Mouse (Mus musculus) right cerebral cortex, postnatal 25 days (tissue): ENCODE results near the gene Lmntd1.

Experiments used
- DNase-seq: peaks from one replicate; pipeline ENCODE4 v3.0.0; 2022

The Lmntd1 gene

DNA sequence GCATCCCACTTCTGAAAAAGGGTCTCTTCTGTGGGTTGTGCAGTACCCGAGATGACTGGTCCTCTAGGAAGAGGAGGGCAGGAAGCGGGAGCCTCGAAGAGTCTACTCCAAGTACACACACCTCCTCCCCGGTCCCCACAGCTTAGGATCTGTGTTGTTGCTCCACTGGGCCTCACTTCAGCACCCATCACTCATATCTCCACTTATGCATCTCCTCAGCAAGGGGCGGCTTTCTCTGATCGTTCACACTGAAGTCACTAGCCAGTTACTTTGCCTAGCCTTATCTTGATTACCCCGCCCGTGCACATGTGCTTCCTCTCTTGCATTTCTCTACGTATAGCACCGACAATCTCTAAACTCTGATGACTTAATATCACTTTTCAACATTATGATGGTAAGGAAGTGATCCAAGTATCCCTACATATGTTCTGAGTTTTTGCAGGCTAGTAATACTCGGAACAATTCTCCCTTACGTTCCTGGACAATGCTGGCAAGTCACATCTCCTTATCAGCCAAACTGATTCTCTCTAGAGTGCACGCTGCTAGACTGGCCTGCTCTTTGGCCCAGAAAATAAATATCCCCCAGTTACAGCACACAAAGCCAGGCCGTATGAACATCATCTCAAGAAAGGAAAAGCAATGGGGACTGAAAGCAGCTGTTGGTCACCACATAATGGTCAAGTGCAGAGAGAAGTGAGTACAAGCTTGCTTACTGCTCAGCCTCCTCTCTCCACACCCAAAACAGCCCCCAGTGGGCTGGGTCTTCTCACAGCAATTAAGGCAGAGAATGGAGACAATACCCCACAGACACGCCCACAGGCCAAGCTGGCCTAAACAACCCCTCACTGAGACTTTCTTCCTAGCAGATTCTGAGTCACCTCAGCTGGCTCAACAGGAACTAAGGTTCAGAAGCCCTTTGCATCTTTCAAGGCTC lies 56.8 kb downstream of the Lmntd1 start:
- no peak for DNase-seq

DNA sequence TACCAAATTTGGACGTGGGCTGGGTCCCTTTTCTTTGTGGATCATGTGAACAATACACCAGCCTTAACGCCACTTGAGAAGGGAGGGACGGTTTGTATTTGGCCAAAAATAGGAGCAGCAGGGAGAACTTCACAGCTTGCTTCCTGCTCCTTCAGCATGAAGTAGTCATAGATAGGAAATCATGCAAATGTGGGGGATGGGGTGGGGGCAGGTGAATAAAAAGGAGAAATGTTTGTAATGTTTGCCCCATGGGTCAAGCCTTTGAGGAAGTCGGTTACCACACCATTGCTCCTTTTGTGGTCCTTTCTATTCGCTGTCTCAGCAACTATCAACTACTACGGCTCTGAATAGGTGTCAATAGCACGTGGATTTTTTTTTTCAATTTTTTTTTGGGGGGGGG lies 60.9 kb downstream of the Lmntd1 start:
- no peak for DNase-seq

DNA sequence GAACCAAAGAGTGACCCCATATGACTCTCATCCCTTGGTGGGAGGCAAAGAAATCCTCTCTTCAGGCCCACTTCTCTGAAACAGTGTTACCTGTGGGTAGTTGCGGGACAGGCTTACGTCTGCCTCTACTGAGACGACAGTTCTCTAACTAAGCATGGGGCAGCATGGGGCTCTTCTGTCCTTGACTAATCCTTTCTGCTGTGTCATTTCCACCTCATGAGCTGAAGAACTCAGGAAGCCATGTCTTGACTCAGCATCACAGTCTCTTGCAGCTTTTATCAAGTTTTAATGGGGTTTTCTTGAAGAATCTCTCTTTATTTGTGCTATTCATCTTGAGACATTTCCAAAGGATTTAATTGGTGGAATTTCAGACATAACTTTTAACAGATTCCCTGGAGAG lies 61.3 kb downstream of the Lmntd1 start:
- no peak for DNase-seq

DNA sequence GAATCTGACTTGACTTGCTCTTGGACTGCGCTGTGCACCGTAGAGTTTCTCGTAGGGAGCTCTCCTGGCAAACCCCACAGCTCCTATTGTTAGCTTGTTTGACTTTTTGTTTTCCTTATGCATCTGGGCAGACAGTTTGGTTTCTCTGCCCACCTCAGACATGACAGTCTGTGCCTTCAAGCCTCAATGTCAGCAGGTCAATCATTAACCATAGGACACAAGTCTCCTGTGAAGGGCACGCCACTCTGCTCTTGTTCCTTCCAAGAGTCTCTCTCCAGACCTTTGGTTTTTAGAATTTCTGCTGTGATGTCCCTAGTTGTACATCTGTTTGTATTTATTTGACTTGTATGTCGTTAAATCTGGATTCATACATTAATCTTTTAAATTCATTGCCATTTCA lies 63.1 kb downstream of the Lmntd1 start:
- no peak for DNase-seq

DNA sequence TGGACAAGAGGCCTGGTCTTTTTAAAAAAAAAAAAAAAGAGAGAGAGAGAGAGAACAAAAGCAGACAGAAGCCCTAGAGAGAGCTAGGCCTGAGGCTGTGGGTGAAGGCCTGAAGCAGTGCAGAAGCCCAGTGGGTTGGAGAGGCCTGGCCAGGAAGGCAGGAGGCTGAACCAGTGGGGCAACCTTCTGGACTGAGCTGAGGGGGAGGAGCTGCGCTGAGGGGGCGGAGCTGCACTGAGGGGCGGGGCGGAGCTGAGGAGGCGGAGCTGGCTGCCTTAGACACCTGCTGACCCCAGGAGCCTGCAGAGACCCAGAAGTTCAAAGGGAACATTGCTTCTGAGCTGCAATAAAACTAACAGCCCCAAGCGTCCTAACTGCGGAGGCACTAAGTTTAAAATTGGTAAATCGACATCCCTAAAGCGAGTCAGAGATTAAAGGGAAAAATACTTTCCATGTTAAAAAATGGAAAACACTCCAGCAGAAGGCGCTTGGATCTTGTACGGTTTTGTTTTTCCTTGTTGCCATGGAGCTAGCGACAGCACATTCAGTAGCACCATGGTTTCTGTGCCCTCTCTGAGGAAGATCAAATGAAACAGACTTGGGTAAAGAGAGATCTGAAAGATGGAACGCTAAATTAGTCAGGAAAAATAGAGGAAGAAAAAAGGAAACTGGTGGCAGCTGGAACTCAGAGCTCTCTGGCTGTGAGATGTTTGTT lies 68.0 kb downstream of the Lmntd1 start:
- no peak for DNase-seq

DNA sequence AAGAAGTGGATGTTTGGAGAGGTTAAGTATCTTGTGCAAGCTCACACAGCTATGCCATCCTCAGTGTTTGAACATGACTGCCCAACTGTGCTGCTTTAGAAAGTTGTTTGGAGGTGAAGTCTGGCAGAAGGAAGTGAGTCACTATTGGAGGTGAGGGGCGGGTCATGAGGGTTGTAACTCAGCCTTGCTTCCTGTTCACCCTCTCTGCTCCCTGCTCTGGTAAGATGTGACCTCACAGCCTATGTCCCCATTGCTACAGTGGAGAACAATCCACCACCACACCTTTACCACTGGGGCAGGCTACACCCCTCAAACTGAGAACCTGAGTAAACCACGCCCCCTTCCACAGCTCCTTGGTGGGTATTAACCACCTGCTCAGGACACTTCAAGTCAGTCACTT lies 69.3 kb downstream of the Lmntd1 start:
- no peak for DNase-seq

DNA sequence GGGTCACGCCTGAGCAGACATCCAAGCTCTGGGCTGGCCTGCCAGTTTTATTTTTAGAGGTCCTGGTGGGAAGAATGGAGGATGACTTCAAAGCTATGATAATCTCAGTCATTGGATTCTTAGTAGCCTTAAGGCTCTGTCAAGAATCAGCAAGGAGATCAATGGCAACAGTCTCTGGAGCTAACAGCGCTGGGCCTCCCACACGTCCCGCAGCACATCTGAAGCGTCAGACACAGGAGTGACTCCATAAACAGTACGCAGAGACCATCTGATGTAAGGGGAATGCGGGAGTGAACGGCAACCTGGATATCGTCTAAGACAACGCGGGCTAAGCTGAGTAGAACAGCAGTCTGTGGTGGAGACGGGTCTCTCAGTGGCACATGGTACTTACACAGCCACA lies 69.8 kb downstream of the Lmntd1 start:
- no peak for DNase-seq

DNA sequence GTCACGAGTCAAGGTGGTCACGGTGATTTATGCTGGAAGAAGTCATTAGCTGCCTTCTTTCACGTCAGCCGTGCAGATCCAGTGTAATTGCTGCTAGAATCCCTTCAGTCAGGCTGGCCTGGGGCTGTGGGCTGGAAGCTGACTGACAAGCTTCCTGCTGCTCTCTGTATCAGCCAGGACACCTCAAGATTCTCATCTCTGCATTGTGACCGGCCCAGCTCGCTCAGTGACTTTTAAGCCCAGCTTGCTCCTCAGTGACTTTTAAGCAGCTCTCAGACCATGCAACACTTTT lies 74.6 kb downstream of the Lmntd1 start:
- no peak for DNase-seq

DNA sequence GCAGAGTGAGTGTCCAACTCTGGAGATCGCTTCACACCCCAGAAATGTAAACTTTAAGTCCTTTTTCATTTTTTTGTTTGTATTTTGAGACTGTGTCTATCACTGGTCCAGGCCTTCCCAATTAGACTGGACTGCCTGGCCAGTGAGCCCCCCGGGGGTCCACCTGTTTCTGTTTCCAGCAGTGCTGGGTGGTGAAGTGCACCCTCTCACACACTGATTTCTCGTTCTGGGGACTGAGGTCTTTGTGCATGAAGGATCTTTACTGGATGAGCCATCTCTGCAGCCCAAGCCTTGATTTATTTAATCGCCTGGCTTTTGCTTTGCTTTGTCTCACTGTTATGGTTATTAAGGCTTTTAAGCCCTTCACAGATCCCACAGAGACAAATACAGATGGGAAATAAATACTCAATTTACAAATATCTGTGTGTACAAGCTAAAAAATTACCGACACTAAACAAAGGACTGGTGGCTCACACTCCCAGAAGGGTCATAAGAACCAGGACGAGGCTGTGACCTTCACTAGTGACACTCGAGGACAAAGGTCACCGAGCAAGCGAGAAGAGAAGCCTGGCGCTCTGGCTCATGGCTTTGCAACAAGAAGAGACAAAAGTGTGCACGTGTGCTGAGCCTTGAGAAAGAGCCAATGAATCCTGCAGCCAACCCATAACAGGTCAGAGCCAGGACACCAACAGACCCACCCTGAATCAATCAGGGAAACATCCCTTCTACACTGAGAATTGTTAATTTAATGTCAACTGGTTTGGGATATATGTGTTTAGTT lies 75.1 kb downstream of the Lmntd1 start:
- no peak for DNase-seq

DNA sequence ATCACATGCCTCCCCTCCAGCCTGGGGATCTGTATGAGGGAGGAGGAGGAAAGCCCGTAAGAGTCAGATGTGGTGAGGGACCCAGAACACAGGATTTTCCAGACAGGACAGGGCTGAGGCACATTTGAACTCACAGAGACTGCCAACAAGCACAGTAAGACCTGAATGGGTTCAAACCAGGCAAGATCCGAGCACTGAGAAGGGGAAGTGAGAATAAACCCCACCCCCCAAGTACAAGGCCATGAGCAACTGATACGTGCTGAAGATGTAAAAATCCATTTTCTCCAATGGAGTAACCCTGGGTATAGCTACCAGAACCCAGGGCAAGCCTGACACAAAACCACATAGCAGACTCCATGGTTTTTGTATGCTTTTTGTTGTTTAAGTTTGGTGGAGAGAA lies 83.7 kb downstream of the Lmntd1 start:
- DNase-seq: no peak

DNA sequence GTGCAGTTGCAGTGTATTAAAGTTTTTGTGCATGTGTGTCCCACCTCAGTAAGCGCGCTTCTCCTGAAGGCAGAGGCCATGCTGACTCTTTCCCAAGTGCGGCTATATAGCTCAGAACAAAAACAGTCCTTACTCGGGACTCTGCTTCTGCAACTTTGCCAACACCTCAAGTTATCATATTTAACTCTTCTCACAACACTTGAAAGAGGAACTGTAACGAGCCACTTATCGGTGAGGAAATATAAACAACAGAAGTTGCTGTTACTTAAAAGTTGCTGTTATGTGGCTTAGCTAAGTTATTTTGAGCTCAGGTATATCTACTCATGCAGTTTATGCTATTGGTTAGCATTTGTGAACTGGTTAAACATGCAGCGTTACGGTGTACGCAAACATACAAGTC lies 90.8 kb downstream of the Lmntd1 start:
- DNase-seq: no peak

DNA sequence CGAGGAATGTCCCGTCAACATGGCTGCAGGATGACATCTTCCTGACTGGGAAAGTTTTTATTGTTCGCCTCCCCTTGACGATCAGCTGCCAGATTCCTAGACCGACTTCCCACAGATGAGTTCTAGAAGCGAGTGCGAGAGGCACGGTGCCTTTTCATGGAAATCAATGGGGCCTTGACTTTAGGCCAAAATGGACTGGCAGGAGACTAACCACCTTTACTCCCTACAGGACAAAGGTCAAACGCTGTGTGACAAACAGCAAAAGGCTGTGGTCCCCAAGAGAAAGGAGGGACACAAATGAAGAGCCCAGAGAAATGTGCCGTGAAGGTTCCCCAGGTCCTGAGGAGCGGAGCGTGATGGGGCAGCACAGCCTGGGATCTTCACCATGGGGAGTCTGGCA lies 91.5 kb downstream of the Lmntd1 start:
- DNase-seq: no peak

DNA sequence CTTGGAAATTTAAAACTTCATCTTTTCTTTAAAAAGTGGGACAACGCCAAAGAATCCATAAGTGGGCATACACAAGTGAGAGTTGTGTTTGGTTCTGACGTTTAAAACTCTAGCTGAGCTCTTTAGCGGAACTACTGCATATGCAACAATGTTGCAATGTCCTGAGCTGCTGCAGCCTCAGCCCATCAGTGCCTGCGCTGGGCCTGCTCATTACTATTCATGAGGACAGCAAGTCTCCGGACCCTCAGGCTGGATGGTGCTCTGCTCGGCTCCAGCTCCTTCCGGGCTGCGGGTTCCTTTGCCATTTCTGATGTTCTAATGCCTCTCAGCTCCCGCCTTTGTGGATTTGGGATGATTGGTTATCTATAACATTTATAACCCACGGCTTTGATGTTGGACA lies 97.1 kb downstream of the Lmntd1 start:
- DNase-seq: no peak

DNA sequence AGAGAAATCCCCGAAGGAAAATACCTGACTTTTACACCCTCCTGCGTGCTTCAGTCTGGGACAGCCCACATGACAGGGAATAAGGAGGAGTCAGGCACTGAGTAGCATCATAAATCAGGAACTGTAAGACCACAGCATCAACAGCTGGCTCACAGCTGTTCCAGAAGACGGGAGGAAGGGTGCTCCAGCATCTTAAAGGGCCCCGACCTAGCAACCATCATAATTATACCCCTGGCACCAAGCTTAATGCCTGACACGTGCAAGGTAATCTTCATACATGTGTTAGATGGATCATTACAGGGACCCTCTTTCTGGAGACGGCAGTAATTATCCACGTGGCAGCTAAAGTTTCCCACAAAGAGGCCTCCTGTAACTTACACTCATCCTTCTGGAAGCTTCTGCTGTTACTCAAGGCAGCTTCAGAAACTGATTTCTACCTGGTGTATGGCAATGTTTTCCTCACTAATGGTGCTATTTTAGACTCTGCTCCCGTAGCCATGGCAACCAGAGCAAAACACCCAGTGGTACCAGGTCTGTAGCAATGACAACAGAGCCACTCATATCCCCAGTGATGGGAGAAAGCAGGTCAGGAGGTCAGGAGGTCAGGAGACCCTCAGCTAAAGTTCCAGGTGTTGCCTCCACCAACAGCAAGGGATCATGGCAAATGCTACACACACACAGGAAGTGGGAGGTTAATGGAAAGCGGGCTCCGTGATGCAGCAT lies 98.1 kb downstream of the Lmntd1 start:
- no peak for DNase-seq

DNA sequence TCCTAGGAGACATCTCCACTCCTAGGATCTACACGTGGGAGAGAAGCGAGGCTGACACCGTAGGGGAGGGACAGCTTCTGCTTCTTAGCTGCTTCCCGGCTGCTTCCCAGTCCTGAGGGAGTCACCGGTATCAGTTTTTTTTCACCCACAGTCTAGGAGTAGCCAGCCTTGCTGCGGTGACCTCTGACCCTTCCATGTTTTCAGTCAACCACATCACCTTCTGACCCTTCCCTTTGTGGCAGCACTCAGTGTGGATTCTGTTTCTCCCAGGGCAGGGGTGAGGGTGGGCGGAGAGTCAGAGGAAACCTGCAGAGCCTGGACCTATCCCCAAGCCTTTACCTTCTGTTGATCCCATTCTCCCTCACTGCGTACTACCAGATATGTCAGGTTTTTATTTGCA lies 102.9 kb downstream of the Lmntd1 start:
- no peak for DNase-seq

DNA sequence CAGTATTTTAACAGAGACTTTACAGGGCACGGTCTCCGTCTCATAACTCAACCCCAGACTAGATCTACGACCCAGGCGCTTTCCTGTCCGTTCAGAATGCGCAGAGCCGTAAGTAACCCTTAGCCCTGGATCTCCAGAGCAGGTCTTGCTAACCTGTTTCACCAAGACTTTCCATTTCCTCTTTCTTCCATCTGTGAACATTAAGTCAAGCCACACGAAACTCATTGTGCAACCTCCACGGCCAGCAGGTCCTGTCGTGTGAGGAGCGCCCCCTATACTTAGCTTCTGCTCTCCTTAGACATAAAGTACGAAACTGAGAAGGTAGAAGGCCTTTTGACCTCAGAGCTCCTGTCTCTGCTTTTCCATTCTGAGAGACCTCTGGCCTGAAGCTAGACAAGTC lies 105.3 kb downstream of the Lmntd1 start:
- no peak for DNase-seq

DNA sequence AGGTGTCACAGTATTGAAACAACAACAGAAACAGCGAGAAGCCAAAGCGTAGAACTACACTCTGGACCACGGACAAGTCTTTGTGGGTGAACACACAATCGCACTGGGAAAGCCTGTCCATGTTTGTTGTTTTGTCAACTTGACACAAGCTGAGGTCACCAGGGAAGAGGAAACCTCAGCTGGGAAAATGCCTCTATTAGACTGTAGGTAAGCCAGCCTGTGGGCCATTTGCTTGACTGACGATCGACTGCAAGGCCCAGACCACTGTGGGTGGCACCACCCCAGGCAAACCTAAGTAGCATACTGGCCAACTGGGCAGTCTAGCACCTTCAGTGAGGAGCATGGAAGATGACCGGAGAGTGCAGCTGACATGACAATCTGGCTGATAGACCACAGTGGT lies 112.4 kb downstream of the Lmntd1 start:
- no peak for DNase-seq

DNA sequence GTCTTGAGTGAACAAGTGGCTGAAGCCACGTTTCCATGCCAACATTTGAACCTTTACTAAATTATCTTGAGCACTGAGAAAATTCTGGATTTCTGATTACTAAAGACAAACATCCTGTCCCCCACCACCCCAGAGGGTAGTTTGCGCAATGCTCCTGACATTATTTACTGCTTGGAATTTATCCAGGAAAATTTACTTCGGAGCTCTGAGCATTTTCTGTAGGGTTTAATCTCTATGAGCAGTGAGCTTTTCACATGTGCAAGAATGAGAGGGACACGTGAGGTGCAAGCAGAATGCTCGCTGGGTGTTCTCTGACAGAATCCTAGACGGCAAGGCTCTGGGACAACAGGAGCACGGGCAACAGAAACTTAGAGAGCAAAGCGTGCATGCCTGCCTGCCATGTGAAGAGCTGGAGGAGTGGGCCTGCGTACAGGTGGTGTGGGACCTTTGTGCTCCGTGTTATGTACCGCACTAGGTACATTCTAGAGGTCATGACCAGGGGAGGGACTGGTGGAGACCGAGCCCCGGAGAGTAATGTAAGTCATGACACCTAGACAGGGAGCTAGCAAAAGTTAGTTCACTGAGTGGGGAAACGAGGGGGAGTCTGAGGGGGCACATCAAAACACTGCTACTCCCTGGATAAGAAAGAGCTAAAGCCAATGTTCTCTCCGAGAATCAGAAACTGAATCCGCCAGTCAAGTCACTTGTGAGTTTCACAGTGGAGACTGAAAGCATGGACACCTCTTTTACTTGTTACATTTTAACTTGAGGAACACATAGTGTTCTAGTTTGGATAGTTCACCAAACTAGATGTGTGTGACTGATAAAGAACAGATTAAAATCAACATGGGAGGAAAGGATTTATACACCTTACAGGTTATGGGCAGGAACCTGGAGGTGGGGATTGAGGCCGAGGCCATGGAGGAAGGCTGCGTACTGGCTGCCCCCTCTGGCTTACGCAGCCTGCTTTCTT lies 114.3 kb downstream of the Lmntd1 start:
- DNase-seq: no peak

DNA sequence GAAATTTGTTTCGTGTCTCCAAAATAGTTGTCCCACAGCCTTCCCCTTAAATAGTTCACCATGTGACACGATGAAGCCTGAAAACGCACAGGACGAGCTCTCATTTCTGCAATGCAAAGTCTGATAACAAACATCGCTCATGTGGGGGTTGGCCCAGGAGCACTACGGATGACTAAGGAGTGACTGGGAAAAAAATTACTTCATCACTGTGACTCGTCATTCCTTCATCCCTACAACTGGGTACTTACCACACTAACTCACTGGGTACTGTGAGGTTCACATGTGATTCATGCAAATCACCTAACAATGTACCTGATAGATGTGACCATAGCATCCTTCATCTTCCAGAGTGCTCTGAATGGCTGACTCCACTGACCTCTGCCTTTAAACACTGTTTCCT lies 118.4 kb downstream of the Lmntd1 start:
- no peak for DNase-seq

DNA sequence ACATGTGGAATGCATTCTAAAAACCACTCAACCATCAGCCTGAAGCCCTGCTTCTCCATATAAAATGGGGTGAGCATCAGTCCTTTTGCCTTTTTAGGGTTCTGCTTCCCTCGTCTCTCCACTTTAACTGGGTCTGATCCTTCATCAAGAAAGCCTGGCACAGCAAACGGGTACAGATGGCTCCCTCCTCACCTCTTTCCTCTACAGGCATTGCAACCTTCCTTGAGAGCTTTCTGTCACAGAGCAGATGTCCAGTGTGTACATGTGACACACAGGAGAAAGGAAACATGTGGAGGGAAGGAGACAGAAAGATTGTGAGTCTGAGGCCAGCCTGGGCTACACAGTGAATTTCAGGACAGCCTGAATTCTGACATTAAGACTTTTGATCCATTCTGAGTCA lies 125.9 kb downstream of the Lmntd1 start:
- DNase-seq: no peak

DNA sequence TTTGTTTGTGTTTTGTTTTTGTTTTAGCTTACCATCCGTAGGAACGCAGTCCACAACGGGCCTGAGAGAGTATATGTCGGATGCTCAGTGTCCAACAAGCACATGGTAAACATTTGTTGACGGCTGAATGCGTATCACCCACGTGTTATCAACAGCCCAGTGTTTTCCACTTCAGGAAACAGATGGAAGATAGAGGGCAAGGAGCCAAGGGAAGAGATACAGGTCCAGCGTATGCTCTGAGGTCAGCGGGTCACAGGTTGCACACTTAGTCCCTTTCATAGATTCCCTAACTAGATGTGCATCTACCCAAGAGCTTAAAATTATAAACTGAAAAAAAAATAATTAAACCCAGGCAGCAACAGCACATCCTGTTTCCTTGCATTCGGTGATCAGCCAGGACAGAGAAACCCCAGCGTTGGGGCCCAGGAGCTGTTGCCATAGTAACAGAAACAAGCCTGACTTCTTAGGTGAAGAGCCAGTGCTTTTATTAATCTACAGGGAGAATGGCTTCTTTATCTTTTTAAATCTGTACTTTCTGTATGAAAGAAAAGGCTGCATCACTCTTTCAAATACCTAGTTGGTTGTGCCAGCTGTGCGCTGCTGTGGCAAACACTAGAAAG lies 128.0 kb downstream of the Lmntd1 start:
- DNase-seq: no peak

DNA sequence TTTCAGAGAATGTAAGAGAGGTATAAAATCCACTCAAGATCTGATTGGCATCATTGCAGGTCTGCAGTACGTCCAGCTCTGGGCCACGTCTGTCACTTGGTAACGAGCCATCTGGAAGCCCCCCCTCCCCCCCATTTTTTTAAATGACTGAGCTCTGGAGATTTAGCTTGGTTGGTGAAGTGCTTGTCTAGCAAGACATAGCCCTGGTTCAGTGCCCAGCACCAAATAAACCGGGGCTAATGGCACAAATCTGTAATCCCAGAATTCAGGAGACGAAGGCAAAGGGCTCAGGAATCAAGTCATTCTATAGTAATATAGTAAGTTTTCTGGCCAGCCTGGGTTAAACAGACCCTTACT lies 130.8 kb downstream of the Lmntd1 start:
- no peak for DNase-seq
